Mouse (Mus musculus) ES-E14 (cell line): ENCODE results near the gene Hist1h2bn. TPM values are rescaled to one million over a fixed set of nuclear protein-coding genes. Genes with fewer than 3 reads are reported as not detected.
"Not testable (repeated sequence)": the region's sequence is repeated elsewhere in the genome, so short reads cannot be mapped to it uniquely, and the experiment has no call there.

Source experiments
- DNase-seq: peaks from one replicate; pipeline ENCODE4 v3.0.0-alpha.2; 2013; ENCODE audit warnings: low read depth, low spot score
- H3K27ac ChIP-seq: 2 replicates; pipeline ENCODE4 v1.5.1; 2012; ENCODE audit warnings: low read depth, mild to moderate bottlenecking, low read length, moderate library complexity, mixed read lengths; ENCODE audit not compliant: poor library complexity, insufficient read depth, severe bottlenecking
- H3K36me3 ChIP-seq: 2 replicates; pipeline ENCODE4 v1.6.1; 2012; ENCODE audit warnings: mild to moderate bottlenecking, low read length, moderate library complexity, mixed read lengths; ENCODE audit not compliant: control insufficient read depth, poor library complexity, insufficient read depth, severe bottlenecking
- H3K4me1 ChIP-seq, 2 experiments: fragments of 150-350 bp in 1 of 2; sonication (generic) in 1 of 2; 2 replicates each; pipeline ENCODE4 v1.6.1; 2012; ENCODE audit warnings: low read length in 2 of 2, mild to moderate bottlenecking in 1 of 2, mixed read lengths in 1 of 2; ENCODE audit not compliant: control insufficient read depth in 2 of 2, insufficient read depth in 2 of 2, poor library complexity in 1 of 2
- H3K4me3 ChIP-seq, 2 experiments: fragments of 150-350 bp in 1 of 2; sonication (generic) in 1 of 2; 2 replicates each; pipeline ENCODE4 v1.5.1; 2012; ENCODE audit warnings: low read length in 2 of 2, low read depth in 1 of 2, mild to moderate bottlenecking in 1 of 2, mixed read lengths in 1 of 2; ENCODE audit not compliant: insufficient read depth in 1 of 2, poor library complexity in 1 of 2, severe bottlenecking in 1 of 2
- H3K9ac ChIP-seq: 2 replicates; pipeline ENCODE4 v1.6.1; 2012; ENCODE audit warnings: low read depth, mild to moderate bottlenecking, low read length, mixed read lengths; ENCODE audit not compliant: poor library complexity, insufficient read depth, severe bottlenecking
- H3K9me3 ChIP-seq: fragments of 150-350 bp; sonication (generic); 2 replicates; pipeline ENCODE4 v1.6.1; 2012; ENCODE audit warnings: low read depth, mild to moderate bottlenecking, low read length; ENCODE audit not compliant: control insufficient read depth, insufficient read depth
- CHD2 ChIP-seq: IDR thresholded peaks from 2 replicates; pipeline ENCODE4 v1.6.1; 2014; ENCODE audit warnings: mild to moderate bottlenecking, low read depth, low read length, inconsistent platforms
- HCFC1 ChIP-seq: IDR thresholded peaks from 2 replicates; pipeline ENCODE4 v1.6.1; 2012; ENCODE audit warnings: low read length, inconsistent platforms, borderline replicate concordance; ENCODE audit not compliant: insufficient read depth
- MAFK ChIP-seq: IDR thresholded peaks from 2 replicates; pipeline ENCODE4 v1.6.1; 2014; ENCODE audit warnings: mild to moderate bottlenecking, low read depth, low read length, inconsistent platforms; ENCODE audit not compliant: insufficient read depth
- ZC3H11A ChIP-seq: IDR thresholded peaks from 2 replicates; pipeline ENCODE4 v1.6.1; 2012; ENCODE audit warnings: low read depth, mild to moderate bottlenecking, inconsistent platforms, low read length, borderline replicate concordance
- ZNF384 ChIP-seq: IDR thresholded peaks from 2 replicates; pipeline ENCODE4 v1.6.1; 2012; ENCODE audit warnings: low read depth, low read length, inconsistent platforms
- in situ Hi-C, 2 experiments: fragments of 600-800 bp; cut with MboI; formaldehyde crosslinking; loops; one replicate each; pipeline ENCODE4 v1.15.1; 2025; ENCODE audit warnings: low sequenced_read_pairs in 2 of 2, inconsistent platforms in 1 of 2; ENCODE audit not compliant: unreplicated experiment in 2 of 2
- total RNA-seq: library from RNA; depleted of rRNA; stranded (reverse); fragments of 300-350 nt; gene quantifications from 2 replicates; pipeline ENCODE4 v1.2.3, GENCODE M21; 2012

The Hist1h2bn gene
- total RNA-seq, 1 experiment = 496 TPM

GRCm38 (mm10) chr13:21752356-21752755, 1.6 kb upstream of the Hist1h2bn start:
- in situ Hi-C loops = no loop called here
- H3K4me1 ChIP-seq = 0 out of 4 replicates have a peak, but pooled peaks cover 0 to 2% of the 10 kb centered on the region in 2 experiments
- no peaks in the 10 kb centered on the region for H3K9me3 ChIP-seq
- H3K4me3 ChIP-seq = no peak overlapping the region
- H3K27ac ChIP-seq = no peak overlapping the region; the same call in 1 of the 2 replicates
- DNase-seq = no peak
- H3K36me3 ChIP-seq = no peaks in the 10 kb centered on the region
- H3K9ac ChIP-seq = peak overlapping the region; percentile 59; the same call in 1 of the 2 replicates
- TF ChIP-seq HCFC1 = no peak
- TF ChIP-seq MAFK = no peak
- no peak for TF ChIP-seq ZC3H11A
- TF ChIP-seq CHD2 = no peak
- TF ChIP-seq ZNF384 = no peak

GRCm38 (mm10) chr13:21753051-21753523, 836 bp upstream of the Hist1h2bn start:
- Histone ChIP-seq H3K4me1 (0 out of 4 replicates have a peak, but pooled peaks cover 0 to under 1% of the 10 kb centered on the region in 2 experiments), H3K9ac (peak overlapping the region; percentile 80), H3K9me3 (no peaks in the 10 kb centered on the region), H3K27ac (peak overlapping the region; percentile 85), H3K4me3 (peak overlapping the region; percentile 56 to 68), H3K36me3 (no peaks in the 10 kb centered on the region)
- TF ChIP-seq ZNF384 (no peak), ZC3H11A (no peak), MAFK (no peak), CHD2 (no peak)
- in situ Hi-C loops = no loop called here
- no peak for DNase-seq

GRCm38 (mm10) chr13:21754294-21755001, 525 bp downstream of the Hist1h2bn start:
- in situ Hi-C loops, H3K36me3 ChIP-seq, DNase-seq, H3K4me1 ChIP-seq, H3K9me3 ChIP-seq: not testable (repeated sequence)
- peak overlapping the region; percentile 72; the same call in 1 of the 2 replicates for H3K9ac ChIP-seq
- peak overlapping the region; percentile 53; the same call in 1 of the 2 replicates for H3K27ac ChIP-seq
- H3K4me3 ChIP-seq = peak overlapping the region; percentile 51 to 60

GRCm38 (mm10) chr13:21755707-21756106, 1.8 kb downstream of the Hist1h2bn start:
- Histone ChIP-seq H3K9ac (no peak overlapping the region), H3K9me3 (no peaks in the 10 kb centered on the region), H3K4me1 (no peaks in the 10 kb centered on the region), H3K27ac (no peak overlapping the region), H3K4me3 (no peak overlapping the region), H3K36me3 (no peaks in the 10 kb centered on the region)
- in situ Hi-C loops = no loop called here
- TF ChIP-seq MAFK = no peak
- no peak for TF ChIP-seq HCFC1
- DNase-seq = no peak
